Mouse (Mus musculus) megakaryocyte, embryonic 14.5 days (primary cell): ENCODE data around the gene Cyb561a3.

Source experiments
- FLI1 ChIP-seq: IDR thresholded peaks from 2 replicates; pipeline ENCODE4 v1.6.1; 2012; ENCODE audit warnings: low read length, inconsistent platforms, mixed read lengths
- GATA1 ChIP-seq: IDR thresholded peaks from 3 replicates; pipeline ENCODE4 v1.6.1; 2012; ENCODE audit warnings: mixed read lengths, low read length, inconsistent platforms, borderline replicate concordance

- TF ChIP-seq FLI1 (no peak), GATA1 (no peak)
Measured at GRCm38 (mm10) chr19:10599648-10600047, 22.7 kb downstream of the Cyb561a3 start.
